Mouse (Mus musculus): ENCODE results near the gene Acot8. TPM values are rescaled to one million over a fixed set of nuclear protein-coding genes. Genes with fewer than 3 reads are reported as not detected.
A peak's percentile ranks its signal among the peaks of the same experiment; 100 is the strongest.

Acot8 gene
- polyA plus RNA-seq, 1 experiment from 2014 or later: 24.2 TPM

DNA sequence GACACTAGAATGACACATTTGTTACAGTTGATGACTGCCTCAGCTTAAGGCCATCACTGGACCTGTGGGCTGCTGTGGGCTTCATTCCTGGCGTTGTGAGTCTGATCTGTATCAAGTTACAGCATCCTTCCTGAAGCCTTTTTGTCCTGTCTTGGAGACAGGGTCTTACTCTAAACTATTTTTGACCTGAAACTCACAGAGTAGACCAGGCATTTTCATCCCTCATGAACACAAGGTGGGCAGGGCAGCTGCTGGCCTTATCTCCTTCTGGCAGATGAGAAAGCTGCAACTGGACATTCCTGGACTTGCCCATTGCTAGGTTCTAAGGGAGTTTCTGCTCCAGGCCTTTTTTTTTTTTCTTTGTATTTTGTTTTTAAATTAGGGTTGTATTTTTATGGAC is 46.0 kb downstream of the Acot8 start:
- no peaks in the 10 kb centered on the region for H3K27me3 ChIP-seq (ENCODE audit: control insufficient read depth, insufficient read depth, low read length)
- no peak overlapping the region for H3K27ac ChIP-seq (ENCODE audit: low read depth, low read length)
- no peak overlapping the region for H3K4me3 ChIP-seq (ENCODE audit: low read depth, low read length)
- WGBS: 76% methylated on average over 1 of the region's 1 CpGs
- H3K9me3 ChIP-seq (ENCODE audit: control insufficient read depth, low read length): no peaks in the 10 kb centered on the region
- no peak overlapping the region for H3K4me2 ChIP-seq (ENCODE audit: low read depth, low read length)
- no peaks in the 10 kb centered on the region for H3K4me1 ChIP-seq (ENCODE audit: control insufficient read depth, insufficient read depth, low read length)
- H3K36me3 ChIP-seq (ENCODE audit: control insufficient read depth, insufficient read depth, low read length): peaks cover 67% of the 10 kb centered on the region
- no peak for ATAC-seq (ENCODE audit: low read depth)
- H3K9ac ChIP-seq (replicated peaks; ENCODE audit: low read depth, low read length): no peak overlapping the region

DNA sequence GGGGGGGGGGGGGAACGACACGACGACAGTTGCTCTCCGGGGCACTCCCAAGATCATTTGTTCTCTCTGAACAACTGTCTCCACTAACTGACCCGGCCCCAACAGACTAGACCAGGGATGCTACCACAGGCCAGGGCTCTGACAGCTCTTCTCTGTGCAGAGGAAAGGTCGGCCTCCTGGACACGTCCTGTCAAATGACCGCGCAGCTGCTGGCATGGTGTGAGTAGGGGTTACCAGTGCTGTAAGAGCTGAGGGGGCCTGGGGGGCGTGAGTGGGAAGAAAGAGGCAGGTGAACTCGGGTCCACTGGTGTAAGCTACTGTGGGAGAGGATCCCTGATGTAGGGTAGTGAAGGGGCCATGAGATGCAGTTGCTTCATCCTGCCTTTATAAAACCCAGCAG is 46.8 kb downstream of the Acot8 start:
- Histone ChIP-seq H3K4me2 (ENCODE audit: low read depth, low read length) (no peak overlapping the region), H3K27ac (ENCODE audit: low read depth, low read length) (no peak overlapping the region), H3K9me3 (ENCODE audit: control insufficient read depth, low read length) (no peaks in the 10 kb centered on the region), H3K27me3 (ENCODE audit: control insufficient read depth, insufficient read depth, low read length) (no peaks in the 10 kb centered on the region), H3K9ac (replicated peaks; ENCODE audit: low read depth, low read length) (no peak overlapping the region), H3K36me3 (ENCODE audit: control insufficient read depth, insufficient read depth, low read length) (peaks cover 66% of the 10 kb centered on the region), H3K4me1 (ENCODE audit: control insufficient read depth, insufficient read depth, low read length) (no peaks in the 10 kb centered on the region), H3K4me3 (ENCODE audit: low read depth, low read length) (no peak overlapping the region)
- 90% methylated on average over 10 of the region's 11 CpGs for WGBS
- no peak for ATAC-seq (ENCODE audit: low read depth)

DNA sequence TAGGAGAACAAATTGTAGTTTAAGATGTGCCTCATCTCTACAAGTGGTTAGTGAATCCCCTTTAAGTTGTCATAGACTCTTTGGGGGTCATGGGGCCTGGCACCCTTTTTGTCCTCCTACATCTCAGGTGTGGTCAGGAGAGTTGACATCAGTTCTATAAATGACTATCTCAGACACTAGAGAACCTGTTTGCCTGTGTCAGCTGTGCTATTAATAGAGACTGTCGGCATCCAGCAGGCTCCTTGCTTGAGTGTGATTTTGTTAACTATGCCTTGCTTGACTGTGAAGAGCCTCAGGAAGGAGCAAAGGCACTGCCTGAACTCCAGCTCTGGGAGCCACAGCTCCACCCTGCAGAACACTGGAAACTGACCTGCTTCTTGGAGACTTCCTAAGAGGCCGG is 49.9 kb downstream of the Acot8 start:
- no peak overlapping the region for H3K4me2 ChIP-seq (ENCODE audit: low read depth, low read length)
- 85% methylated on average over 2 of the region's 2 CpGs for WGBS
- H3K36me3 ChIP-seq (ENCODE audit: control insufficient read depth, insufficient read depth, low read length): peaks cover 62% of the 10 kb centered on the region
- no peak overlapping the region for H3K4me3 ChIP-seq (ENCODE audit: low read depth, low read length)
- no peak for ATAC-seq (ENCODE audit: low read depth)
- no peaks in the 10 kb centered on the region for H3K9me3 ChIP-seq (ENCODE audit: control insufficient read depth, low read length)
- no peak overlapping the region for H3K9ac ChIP-seq (replicated peaks; ENCODE audit: low read depth, low read length)
- H3K27ac ChIP-seq (ENCODE audit: low read depth, low read length): no peak overlapping the region
- H3K27me3 ChIP-seq (ENCODE audit: control insufficient read depth, insufficient read depth, low read length): no peaks in the 10 kb centered on the region
- no peaks in the 10 kb centered on the region for H3K4me1 ChIP-seq (ENCODE audit: control insufficient read depth, insufficient read depth, low read length)

DNA sequence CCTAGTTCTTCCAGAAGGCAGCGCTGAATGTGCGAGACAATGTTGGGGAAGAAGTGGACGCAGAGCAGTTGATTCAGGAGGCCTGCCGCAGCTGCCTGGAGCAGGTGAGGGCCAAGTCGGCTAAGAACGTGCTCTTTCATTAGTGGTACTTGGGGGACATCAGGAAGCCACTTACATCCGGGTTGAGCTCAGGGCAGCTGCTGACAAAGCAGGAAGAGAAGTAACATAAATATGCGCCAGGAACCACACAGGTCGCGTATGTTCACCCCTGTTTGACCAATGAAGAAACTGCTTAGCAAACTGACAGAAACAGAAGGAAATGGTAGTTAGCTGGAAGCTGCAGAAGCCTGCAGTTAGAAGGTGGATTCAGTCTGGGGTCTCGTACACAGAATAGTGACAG is 50.6 kb downstream of the Acot8 start:
- no peaks in the 10 kb centered on the region for H3K27me3 ChIP-seq (ENCODE audit: control insufficient read depth, insufficient read depth, low read length)
- H3K4me1 ChIP-seq (ENCODE audit: control insufficient read depth, insufficient read depth, low read length): no peaks in the 10 kb centered on the region
- H3K4me2 ChIP-seq (ENCODE audit: low read depth, low read length): no peak overlapping the region
- WGBS: 87% methylated on average over 11 of the region's 11 CpGs
- no peak overlapping the region for H3K27ac ChIP-seq (ENCODE audit: low read depth, low read length)
- peaks cover 62% of the 10 kb centered on the region for H3K36me3 ChIP-seq (ENCODE audit: control insufficient read depth, insufficient read depth, low read length)
- no peak overlapping the region for H3K4me3 ChIP-seq (ENCODE audit: low read depth, low read length)
- H3K9me3 ChIP-seq (ENCODE audit: control insufficient read depth, low read length): no peaks in the 10 kb centered on the region
- ATAC-seq (ENCODE audit: low read depth): no peak
- no peak overlapping the region for H3K9ac ChIP-seq (replicated peaks; ENCODE audit: low read depth, low read length)

DNA sequence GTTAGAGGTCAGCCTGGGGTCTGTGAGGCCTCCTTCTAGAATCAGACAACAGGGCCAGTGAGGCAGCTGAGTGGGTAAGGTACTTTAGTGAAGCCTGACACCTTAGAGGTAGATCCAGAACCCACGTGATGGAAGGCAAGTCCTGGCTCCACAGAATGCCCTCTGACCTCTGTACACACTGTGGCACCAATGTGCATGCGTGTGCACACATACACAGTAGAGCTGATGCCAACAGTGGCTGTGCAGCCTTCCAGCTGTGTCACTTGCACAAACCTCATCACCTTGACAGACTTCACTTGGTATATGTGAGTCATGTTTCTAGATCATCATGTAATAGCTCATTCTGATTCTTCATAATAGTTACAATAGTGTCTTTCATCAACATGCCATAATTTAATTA is 52.2 kb downstream of the Acot8 start:
- H3K27ac ChIP-seq (ENCODE audit: low read depth, low read length): no peak overlapping the region
- 94% methylated on average over 2 of the region's 2 CpGs for WGBS
- no peak for ATAC-seq (ENCODE audit: low read depth)

DNA sequence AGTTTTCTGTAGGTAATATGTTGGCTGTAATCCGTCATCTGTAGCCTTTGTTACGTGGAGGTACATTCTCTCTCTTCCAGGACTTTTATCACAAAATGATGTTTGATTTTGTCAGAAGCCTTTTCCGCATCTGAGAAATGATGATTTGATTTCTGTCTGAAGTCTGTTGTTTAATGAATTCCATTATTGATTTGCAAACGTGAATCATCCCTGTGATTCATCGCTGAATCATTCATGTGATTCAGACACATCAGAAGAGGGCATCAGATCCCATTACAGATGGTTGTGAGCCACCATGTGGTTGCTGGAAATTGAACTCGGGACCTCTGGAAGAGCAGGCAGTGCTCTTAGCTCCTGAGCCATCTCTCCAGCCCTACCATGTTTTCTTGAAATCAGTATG is 55.7 kb downstream of the Acot8 start:
- no peaks in the 10 kb centered on the region for H3K9me3 ChIP-seq (ENCODE audit: control insufficient read depth, low read length)
- H3K36me3 ChIP-seq (ENCODE audit: control insufficient read depth, insufficient read depth, low read length): peaks cover 28% of the 10 kb centered on the region
- no peak overlapping the region for H3K27ac ChIP-seq (ENCODE audit: low read depth, low read length)
- no peaks in the 10 kb centered on the region; the same call in 1 of the 2 replicates for H3K27me3 ChIP-seq (ENCODE audit: control insufficient read depth, insufficient read depth, low read length)
- H3K4me3 ChIP-seq (ENCODE audit: low read depth, low read length): no peak overlapping the region
- 95% methylated on average over 6 of the region's 6 CpGs for WGBS
- no peak overlapping the region for H3K4me2 ChIP-seq (ENCODE audit: low read depth, low read length)
- no peak overlapping the region for H3K9ac ChIP-seq (replicated peaks; ENCODE audit: low read depth, low read length)
- H3K4me1 ChIP-seq (ENCODE audit: control insufficient read depth, insufficient read depth, low read length): peaks cover 21% of the 10 kb centered on the region
- no peak for ATAC-seq (ENCODE audit: low read depth)

More for the DNA sequence above, 52.2 kb downstream of the Acot8 start:
- Histone ChIP-seq H3K27me3 (ENCODE audit: control insufficient read depth, insufficient read depth, low read length) (no peaks in the 10 kb centered on the region), H3K4me3 (ENCODE audit: low read depth, low read length) (no peak overlapping the region), H3K4me1 (ENCODE audit: control insufficient read depth, insufficient read depth, low read length) (peaks cover 4% of the 10 kb centered on the region; the same call in 1 of the 2 replicates), H3K9me3 (ENCODE audit: control insufficient read depth, low read length) (no peaks in the 10 kb centered on the region), H3K9ac (replicated peaks; ENCODE audit: low read depth, low read length) (no peak overlapping the region), H3K4me2 (ENCODE audit: low read depth, low read length) (no peak overlapping the region), H3K36me3 (ENCODE audit: control insufficient read depth, insufficient read depth, low read length) (peaks cover 60% of the 10 kb centered on the region)

DNA sequence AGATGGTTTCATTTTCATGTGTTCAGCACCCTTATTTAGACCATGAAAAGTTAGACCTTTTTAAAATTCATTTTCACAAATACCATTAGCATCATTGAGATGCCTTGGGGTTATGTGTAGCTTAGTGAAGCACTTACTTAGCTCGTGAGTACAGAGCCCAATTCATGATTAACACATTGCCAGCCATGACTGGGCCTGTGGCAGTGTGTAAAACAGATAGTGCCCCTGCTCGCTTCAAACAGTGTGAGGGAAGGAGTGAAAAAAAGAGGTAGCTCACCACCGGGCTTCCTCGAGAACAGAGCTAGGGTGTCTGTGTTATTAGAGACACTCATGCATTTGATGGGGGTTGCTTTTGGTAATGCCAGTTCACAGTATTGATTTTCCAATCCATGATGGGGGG is 56.5 kb downstream of the Acot8 start:
- ATAC-seq (ENCODE audit: low read depth): no peak
- H3K36me3 ChIP-seq (ENCODE audit: control insufficient read depth, insufficient read depth, low read length): peaks cover 23% of the 10 kb centered on the region; the same call in 1 of the 2 replicates
- H3K9ac ChIP-seq (replicated peaks; ENCODE audit: low read depth, low read length): no peak overlapping the region
- H3K27ac ChIP-seq (ENCODE audit: low read depth, low read length): no peak overlapping the region
- H3K4me2 ChIP-seq (ENCODE audit: low read depth, low read length): no peak overlapping the region
- H3K9me3 ChIP-seq (ENCODE audit: control insufficient read depth, low read length): no peaks in the 10 kb centered on the region
- no peak overlapping the region for H3K4me3 ChIP-seq (ENCODE audit: low read depth, low read length)
- H3K27me3 ChIP-seq (ENCODE audit: control insufficient read depth, insufficient read depth, low read length): no peaks in the 10 kb centered on the region; the same call in 1 of the 2 replicates
- H3K4me1 ChIP-seq (ENCODE audit: control insufficient read depth, insufficient read depth, low read length): peaks cover 21% of the 10 kb centered on the region
- WGBS: 88% methylated on average over 4 of the region's 4 CpGs

DNA sequence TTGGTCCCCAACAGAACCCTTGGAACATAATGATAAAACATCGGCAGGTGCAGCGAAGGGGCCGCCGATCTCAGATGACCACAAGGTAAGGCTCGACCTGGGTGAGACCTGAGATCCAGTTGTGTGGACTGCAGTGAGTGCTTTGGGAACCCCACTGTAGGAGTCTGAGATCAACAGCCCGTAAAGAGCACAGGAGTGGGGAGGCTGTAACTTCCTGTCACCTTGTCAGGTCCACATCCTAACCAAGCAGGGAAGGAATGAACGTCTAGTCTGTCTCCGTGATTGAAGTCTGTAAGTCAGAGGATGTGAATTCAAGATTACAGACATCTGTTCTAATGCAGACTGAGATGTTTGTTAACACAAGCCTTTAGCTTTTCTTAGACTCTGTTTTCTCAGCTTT is 58.0 kb downstream of the Acot8 start:
- Histone ChIP-seq H3K9me3 (ENCODE audit: control insufficient read depth, low read length) (no peaks in the 10 kb centered on the region), H3K9ac (replicated peaks; ENCODE audit: low read depth, low read length) (peak overlapping the region; percentile 92), H3K27me3 (ENCODE audit: control insufficient read depth, insufficient read depth, low read length) (no peaks in the 10 kb centered on the region; the same call in 1 of the 2 replicates), H3K4me1 (ENCODE audit: control insufficient read depth, insufficient read depth, low read length) (peaks cover 21% of the 10 kb centered on the region), H3K4me3 (ENCODE audit: low read depth, low read length) (peak overlapping the region; percentile 87), H3K27ac (ENCODE audit: low read depth, low read length) (no peak overlapping the region), H3K4me2 (ENCODE audit: low read depth, low read length) (peak overlapping the region; percentile 67), H3K36me3 (ENCODE audit: control insufficient read depth, insufficient read depth, low read length) (peaks cover 15% of the 10 kb centered on the region; the same call in 1 of the 2 replicates)
- 63% methylated on average over 8 of the region's 8 CpGs for WGBS
- no peak for ATAC-seq (ENCODE audit: low read depth)

DNA sequence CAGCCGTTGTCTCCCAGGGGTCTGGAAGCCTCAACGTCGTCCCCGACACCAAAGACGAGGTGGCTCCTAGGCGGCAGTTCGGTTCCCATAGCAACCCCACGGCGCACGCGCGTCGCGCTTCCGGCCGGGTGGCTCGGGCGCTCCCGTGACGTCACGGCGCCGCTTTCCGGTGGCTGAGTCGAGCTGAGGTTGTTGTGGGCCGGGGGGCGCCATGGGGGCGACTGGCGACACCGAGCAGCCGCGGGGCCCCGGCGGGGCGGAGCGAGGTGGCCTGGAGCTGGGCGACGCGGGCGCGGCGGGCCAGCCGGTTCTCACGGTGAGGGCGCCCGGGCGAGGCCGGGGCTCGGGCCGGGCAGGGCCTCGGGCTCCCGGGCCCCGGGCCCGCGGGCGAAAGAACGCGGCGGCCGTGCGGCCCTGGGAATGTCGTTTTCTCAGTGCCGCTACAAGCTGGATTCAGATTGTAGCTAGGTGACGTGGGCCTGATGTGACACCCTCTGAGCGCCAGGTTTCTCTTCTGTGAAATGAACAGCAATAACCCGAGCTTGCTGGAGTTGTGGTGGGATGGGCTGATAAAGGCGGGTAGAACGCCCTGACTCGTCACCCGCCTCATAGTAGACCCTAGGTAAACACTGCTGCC is 58.7 kb downstream of the Acot8 start, which contains the start of the genes Wfdc3 and Dnttip1:
TSS of gene Wfdc3 (minus strand) at position 89 of the 637 bp plus-strand sequence.
TSS of gene Dnttip1 (plus strand) at position 141 of the 637 bp plus-strand sequence.
- peak within 1 kb of the TSS; percentile 87 for H3K4me3 ChIP-seq (ENCODE audit: low read depth, low read length)
- H3K4me1 ChIP-seq (ENCODE audit: control insufficient read depth, insufficient read depth, low read length): peaks cover 21% of the 10 kb centered on the region
- no peaks in the 10 kb centered on the region for H3K9me3 ChIP-seq (ENCODE audit: control insufficient read depth, low read length)
- peaks cover 10% of the 10 kb centered on the region; the same call in 1 of the 2 replicates for H3K36me3 ChIP-seq (ENCODE audit: control insufficient read depth, insufficient read depth, low read length)
- peak within 1 kb of the TSS; percentile 92 for H3K9ac ChIP-seq (replicated peaks; ENCODE audit: low read depth, low read length)
- ATAC-seq (ENCODE audit: low read depth): peak; percentile 92
- H3K4me2 ChIP-seq (ENCODE audit: low read depth, low read length): peak within 1 kb of the TSS; percentile 67
- under 1% methylated on average over 62 of the region's 70 CpGs for WGBS
- no peaks in the 10 kb centered on the region; the same call in 1 of the 2 replicates for H3K27me3 ChIP-seq (ENCODE audit: control insufficient read depth, insufficient read depth, low read length)
- H3K27ac ChIP-seq (ENCODE audit: low read depth, low read length): peak within 1 kb of the TSS; percentile 74

All from neural tube, embryonic 14.5 days (tissue).